Mouse (Mus musculus): ENCODE data around the gene Rere. TPM values are rescaled to one million over a fixed set of nuclear protein-coding genes. Genes with fewer than 3 reads are reported as not detected.

The Rere gene
- polyA plus RNA-seq, 1 experiment from 2014 or later = 23.7 TPM

GRCm38 (mm10) chr4:150651390-150652277 is 370.2 kb downstream of the Rere start, which contains the start of gene Slc45a1:
TSS of gene Slc45a1 (minus strand) at chr4:150652174.
- Histone ChIP-seq H3K4me3 (replicated peaks) (peak within 1 kb of the TSS; percentile 21), H3K9ac (no peak within 1 kb of the TSS), H3K27me3 (replicated peaks) (peaks cover 10% of the 10 kb centered on the region), H3K36me3 (no peaks in the 10 kb centered on the region), H3K4me1 (peaks cover 8% of the 10 kb centered on the region; the same call in 1 of the 2 replicates), H3K27ac (no peak within 1 kb of the TSS), H3K4me2 (peak within 1 kb of the TSS; percentile 48), H3K9me3 (no peaks in the 10 kb centered on the region)
- 6% methylated on average over 41 of the region's 41 CpGs for WGBS
- no peak for ATAC-seq (ENCODE audit: insufficient read depth, low FRiP score, low read depth)

GRCm38 (mm10) chr4:150653072-150653599 is 371.7 kb downstream of the Rere start:
- Histone ChIP-seq H3K9ac (no peak overlapping the region), H3K4me3 (replicated peaks) (no peak overlapping the region), H3K27ac (no peak overlapping the region), H3K27me3 (replicated peaks) (peaks cover 10% of the 10 kb centered on the region), H3K36me3 (no peaks in the 10 kb centered on the region), H3K4me1 (peaks cover 8% of the 10 kb centered on the region; the same call in 1 of the 2 replicates), H3K9me3 (no peaks in the 10 kb centered on the region), H3K4me2 (no peak overlapping the region)
- ATAC-seq (ENCODE audit: insufficient read depth, low FRiP score, low read depth) = no peak
- WGBS = 36% methylated on average over 11 of the region's 11 CpGs

GRCm38 (mm10) chr4:150655989-150656388 is 374.5 kb downstream of the Rere start:
- H3K4me3 ChIP-seq (replicated peaks) = no peak overlapping the region
- H3K9me3 ChIP-seq = no peaks in the 10 kb centered on the region
- peaks cover 10% of the 10 kb centered on the region for H3K27me3 ChIP-seq (replicated peaks)
- no peak overlapping the region for H3K4me2 ChIP-seq
- ATAC-seq (ENCODE audit: insufficient read depth, low FRiP score, low read depth) = peak; percentile 66
- 3% methylated on average over 17 of the region's 17 CpGs for WGBS
- no peaks in the 10 kb centered on the region for H3K36me3 ChIP-seq
- no peak overlapping the region for H3K9ac ChIP-seq
- no peak overlapping the region for H3K27ac ChIP-seq
- peaks cover 14% of the 10 kb centered on the region; the same call in 1 of the 2 replicates for H3K4me1 ChIP-seq

GRCm38 (mm10) chr4:150656504-150656903 is 375.1 kb downstream of the Rere start:
- no peaks in the 10 kb centered on the region for H3K9me3 ChIP-seq
- no peak overlapping the region for H3K9ac ChIP-seq
- H3K36me3 ChIP-seq = no peaks in the 10 kb centered on the region
- 87% methylated on average over 6 of the region's 6 CpGs for WGBS
- no peak overlapping the region for H3K27ac ChIP-seq
- no peak overlapping the region for H3K4me2 ChIP-seq
- peaks cover 9% of the 10 kb centered on the region for H3K27me3 ChIP-seq (replicated peaks)
- H3K4me1 ChIP-seq = peaks cover 17% of the 10 kb centered on the region; the same call in 1 of the 2 replicates
- ATAC-seq (ENCODE audit: insufficient read depth, low FRiP score, low read depth) = no peak
- no peak overlapping the region for H3K4me3 ChIP-seq (replicated peaks)

GRCm38 (mm10) chr4:150659926-150660610 is 378.6 kb downstream of the Rere start:
- Histone ChIP-seq H3K9ac (no peak overlapping the region), H3K4me2 (no peak overlapping the region), H3K27me3 (replicated peaks) (no peaks in the 10 kb centered on the region), H3K4me1 (0 out of 2 replicates have a peak, but pooled peaks cover 17% of the 10 kb centered on the region), H3K4me3 (replicated peaks) (no peak overlapping the region), H3K27ac (no peak overlapping the region), H3K9me3 (no peaks in the 10 kb centered on the region), H3K36me3 (no peaks in the 10 kb centered on the region)
- no peak for ATAC-seq (ENCODE audit: insufficient read depth, low FRiP score, low read depth)
- WGBS = 70% methylated on average over 9 of the region's 9 CpGs

GRCm38 (mm10) chr4:150661886-150662285 is 380.4 kb downstream of the Rere start:
- Histone ChIP-seq H3K27me3 (replicated peaks) (no peaks in the 10 kb centered on the region), H3K9me3 (no peaks in the 10 kb centered on the region), H3K9ac (no peak overlapping the region), H3K4me1 (0 out of 2 replicates have a peak, but pooled peaks cover 13% of the 10 kb centered on the region), H3K4me2 (peak overlapping the region; percentile 39), H3K36me3 (no peaks in the 10 kb centered on the region), H3K4me3 (replicated peaks) (no peak overlapping the region), H3K27ac (no peak overlapping the region)
- WGBS = 9% methylated on average over 13 of the region's 13 CpGs
- no peak for ATAC-seq (ENCODE audit: insufficient read depth, low FRiP score, low read depth)

GRCm38 (mm10) chr4:150663192-150663591 is 381.7 kb downstream of the Rere start:
- Histone ChIP-seq H3K4me3 (replicated peaks) (no peak overlapping the region), H3K4me1 (0 out of 2 replicates have a peak, but pooled peaks cover 13% of the 10 kb centered on the region), H3K9me3 (no peaks in the 10 kb centered on the region), H3K27me3 (replicated peaks) (no peaks in the 10 kb centered on the region), H3K36me3 (no peaks in the 10 kb centered on the region), H3K9ac (no peak overlapping the region), H3K4me2 (no peak overlapping the region), H3K27ac (no peak overlapping the region)
- no peak for ATAC-seq (ENCODE audit: insufficient read depth, low FRiP score, low read depth)
- 59% methylated on average over 12 of the region's 12 CpGs for WGBS

- Histone ChIP-seq H3K27me3 (replicated peaks) (no peaks in the 10 kb centered on the region), H3K27ac (no peak overlapping the region), H3K36me3 (no peaks in the 10 kb centered on the region), H3K4me3 (replicated peaks) (no peak overlapping the region), H3K9me3 (no peaks in the 10 kb centered on the region), H3K4me2 (no peak overlapping the region), H3K9ac (no peak overlapping the region), H3K4me1 (0 out of 2 replicates have a peak, but pooled peaks cover 13% of the 10 kb centered on the region)
- 88% methylated on average over 7 of the region's 7 CpGs for WGBS
- ATAC-seq (ENCODE audit: insufficient read depth, low FRiP score, low read depth) = no peak
Observed at GRCm38 (mm10) chr4:150664726-150665125, 383.3 kb downstream of the Rere start.

GRCm38 (mm10) chr4:150665806-150666205 is 384.4 kb downstream of the Rere start:
- Histone ChIP-seq H3K27ac (no peak overlapping the region), H3K9me3 (no peaks in the 10 kb centered on the region), H3K4me2 (no peak overlapping the region), H3K4me1 (0 out of 2 replicates have a peak, but pooled peaks cover 7% of the 10 kb centered on the region), H3K36me3 (no peaks in the 10 kb centered on the region), H3K27me3 (replicated peaks) (no peaks in the 10 kb centered on the region), H3K9ac (no peak overlapping the region), H3K4me3 (replicated peaks) (no peak overlapping the region)
- 62% methylated on average over 10 of the region's 10 CpGs for WGBS
- no peak for ATAC-seq (ENCODE audit: insufficient read depth, low FRiP score, low read depth)

All from stomach, embryonic 15.5 days (tissue).